Mouse (Mus musculus) WW6 (cell line): ENCODE data around the gene Car8.
"Not testable (repeated sequence)": the region's sequence is repeated elsewhere in the genome, so short reads cannot be mapped to it uniquely, and the experiment has no call there.

Source experiments
- DNase-seq: peaks from one replicate; pipeline ENCODE4 v3.0.0-alpha.2; 2013; ENCODE audit warnings: low read depth, low spot score

The Car8 gene

DNA sequence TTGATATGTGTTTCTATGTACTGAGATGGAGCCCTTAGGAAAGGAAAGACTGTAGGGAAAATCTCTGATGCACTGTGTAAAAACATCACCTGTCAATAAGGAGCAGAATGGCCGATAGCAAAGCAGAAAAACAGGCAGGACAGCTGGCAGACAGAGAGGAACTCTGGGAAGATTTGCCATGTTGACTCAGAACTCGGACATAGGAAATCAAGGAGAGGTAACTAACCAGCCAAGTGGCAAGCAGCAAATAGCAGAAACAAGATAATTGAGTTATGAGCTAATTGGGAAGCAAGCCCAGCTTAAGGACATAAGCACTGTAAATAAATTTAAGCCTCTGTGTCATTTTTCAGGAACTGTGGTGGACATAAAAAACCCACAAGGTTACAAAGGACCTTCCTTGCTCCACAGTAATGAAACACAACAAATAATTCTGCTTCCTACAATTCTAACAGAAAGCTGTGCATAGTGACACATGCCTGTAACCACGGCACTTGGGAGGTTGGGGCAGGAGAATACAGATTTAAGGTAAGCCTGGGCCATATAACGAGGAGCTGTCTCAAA lies 33.7 kb downstream of the Car8 start:
- no peak for DNase-seq

DNA sequence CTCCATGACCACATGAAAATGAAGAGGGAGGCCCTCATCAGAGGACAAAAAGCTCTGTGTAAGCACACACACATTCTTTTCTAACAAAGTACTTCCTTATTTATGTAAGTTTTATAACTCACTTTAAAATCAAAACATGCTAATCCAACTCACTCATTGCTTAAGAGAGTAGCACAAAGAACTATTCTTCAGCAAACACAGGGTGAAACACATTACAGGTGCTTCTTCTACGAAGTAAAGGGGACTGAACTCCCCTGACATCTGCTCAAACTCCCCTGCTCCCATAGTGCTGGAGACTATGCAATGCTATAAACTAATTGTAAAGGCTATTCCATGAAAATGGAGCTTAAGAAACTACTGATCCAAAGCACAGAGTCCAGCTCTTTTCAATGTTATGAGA lies 35.5 kb downstream of the Car8 start:
- no peak for DNase-seq

DNA sequence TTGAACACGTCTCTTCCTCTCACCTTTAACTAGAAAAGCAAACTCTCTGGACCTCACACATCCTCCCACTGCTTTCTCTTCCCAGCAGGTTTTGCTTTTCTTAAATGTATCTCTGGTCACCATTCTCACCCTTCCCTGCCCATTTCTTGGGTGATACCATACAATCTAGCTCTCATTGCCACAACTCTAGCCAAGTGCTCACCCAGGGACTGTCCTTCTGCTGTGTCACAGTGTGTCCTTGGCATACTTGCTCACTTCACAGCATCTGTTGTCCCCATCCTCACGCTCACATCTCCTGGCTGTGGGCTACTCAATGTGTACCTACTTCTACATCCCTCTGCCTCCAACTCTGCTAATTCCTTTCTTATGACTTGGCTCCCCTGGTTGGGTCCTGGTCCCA lies 37.2 kb downstream of the Car8 start:
- no peak for DNase-seq

DNA sequence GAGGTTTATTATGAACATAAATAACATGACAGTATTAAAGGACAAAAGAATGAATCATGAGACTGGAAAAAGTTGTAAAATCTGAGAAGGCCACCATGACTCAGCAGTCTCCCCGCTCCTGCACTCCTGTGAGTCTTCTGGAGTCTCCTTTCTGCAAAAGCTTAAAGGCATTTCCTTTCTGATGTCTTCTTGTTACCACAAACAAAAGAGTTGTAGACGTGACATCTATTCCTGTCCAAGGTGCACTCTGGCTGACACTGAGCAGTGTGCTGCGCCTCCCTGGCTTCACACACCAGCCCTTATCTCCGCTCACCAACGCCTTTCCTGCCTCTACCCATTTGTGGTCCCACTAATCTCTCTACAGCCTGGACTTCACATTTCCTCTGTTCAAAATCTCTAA lies 38.8 kb downstream of the Car8 start:
- DNase-seq = no peak

DNA sequence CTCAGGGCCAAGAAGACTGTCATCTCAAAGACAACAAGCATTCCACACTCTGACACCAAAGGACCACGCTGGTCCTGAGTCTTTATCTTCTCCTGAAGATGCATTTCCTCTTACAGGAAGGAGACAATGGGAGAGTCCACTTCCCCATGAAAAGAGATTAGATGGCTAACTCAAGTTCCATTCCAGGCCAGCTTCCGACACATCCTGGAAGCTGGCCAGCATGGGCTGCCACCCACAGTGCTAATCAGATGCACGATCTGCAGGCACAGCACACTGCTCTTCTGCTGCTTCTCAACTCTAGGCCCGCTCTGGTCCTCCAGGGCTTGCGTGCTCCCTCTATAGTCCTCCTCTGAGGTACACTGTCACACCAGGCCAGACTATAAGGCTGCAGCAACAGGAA lies 40.8 kb downstream of the Car8 start:
- DNase-seq = no peak

DNA sequence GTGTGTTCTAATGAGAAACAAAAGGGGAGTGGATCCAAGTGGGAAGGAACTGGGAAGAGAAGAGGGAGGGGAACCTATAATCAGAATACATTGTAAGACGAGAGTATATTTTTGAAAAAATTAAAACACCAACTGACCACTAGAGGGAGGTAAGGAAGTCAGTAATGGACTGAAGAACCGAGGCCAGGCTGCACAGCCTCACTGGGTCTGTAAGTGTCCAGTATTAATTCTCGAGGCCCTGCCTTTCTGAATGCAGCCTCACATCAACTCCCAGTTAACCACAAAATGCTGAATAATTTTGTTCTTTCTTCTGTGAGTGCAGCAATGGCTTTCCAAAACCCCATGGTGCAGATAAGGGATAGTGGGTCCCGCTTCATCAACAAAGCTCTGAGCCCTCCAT lies 48.4 kb downstream of the Car8 start:
- DNase-seq = no peak

DNA sequence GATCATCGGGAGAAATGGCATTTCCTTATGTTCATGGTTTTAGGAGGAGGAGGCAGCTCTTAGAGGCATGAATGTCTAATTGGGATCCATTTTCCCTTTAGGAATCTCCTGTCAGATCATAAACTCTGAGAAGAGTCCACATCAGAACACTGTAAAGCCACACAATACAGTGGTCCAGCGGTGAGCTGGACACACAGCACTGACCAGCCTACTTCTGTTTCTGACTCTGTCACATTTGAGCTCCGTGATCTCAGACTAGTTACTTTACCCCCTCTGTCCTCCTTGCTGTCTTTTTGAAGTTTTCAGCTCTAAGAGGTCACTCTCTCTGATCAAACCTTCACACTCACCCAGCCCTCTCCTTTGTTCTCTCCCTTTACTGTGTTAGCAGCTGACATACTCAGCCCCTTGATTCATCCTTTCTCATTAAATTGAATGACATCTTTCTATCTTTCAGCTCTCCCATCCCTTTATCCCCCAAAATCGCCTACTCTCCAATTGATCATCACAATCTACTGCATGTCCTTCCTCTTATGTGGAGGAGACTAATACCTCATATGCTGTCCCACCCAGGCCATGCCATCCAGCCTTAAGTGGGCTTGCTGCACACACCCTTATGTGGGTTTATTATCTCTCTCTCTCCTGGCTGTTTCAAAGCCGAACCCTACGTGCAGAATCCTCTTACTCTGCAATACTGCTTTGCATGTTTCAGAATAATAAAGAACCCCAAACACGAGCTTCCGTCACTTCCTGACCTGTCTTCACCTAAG lies 51.7 kb downstream of the Car8 start:
- no peak for DNase-seq

DNA sequence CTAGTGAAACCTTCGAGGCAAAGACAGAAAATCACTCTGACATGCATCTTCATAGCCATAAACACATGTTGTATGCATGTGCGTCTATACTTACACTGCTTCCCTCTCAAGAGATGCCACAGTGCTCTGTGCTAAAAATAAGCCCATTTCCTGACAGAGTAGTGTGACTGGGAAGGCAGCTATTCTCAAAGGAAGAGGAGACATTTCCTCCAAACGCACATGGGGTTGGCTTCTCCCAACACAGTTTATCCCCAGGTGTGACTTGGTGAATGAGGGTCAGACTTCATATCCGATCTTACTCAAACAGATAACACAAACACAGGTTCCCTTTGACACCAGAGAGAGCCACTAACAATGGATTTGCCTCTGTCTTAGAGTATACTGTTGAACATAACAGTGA lies 58.3 kb downstream of the Car8 start:
- no peak for DNase-seq

DNA sequence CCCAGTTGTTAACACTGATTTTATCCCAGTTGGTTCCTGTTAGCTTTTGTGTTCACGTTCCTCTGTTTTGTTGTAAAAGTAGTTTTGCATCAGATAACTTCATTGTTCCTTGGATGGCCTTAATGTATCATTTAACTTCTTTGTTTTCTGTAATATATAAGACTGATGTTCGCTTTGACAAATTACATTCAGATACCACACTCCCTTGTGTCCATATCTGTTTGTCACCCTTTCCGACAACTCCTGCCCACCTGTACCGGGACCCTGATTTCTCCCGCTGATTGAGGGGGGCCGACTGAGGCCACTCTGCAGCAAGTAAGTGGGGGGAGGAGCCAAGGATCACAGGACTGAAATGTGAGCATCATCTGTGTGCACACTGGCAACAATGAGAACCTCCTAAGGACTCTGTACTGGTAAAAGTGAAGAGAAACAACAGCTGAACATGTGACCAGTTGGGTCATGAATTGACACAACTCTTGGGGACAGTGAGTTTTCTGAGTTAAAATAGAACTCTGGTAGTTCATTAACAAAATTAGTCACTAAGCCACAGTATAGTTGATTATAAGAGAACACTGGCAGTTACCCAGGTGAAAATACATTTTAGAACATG lies 84.1 kb downstream of the Car8 start:
- DNase-seq = peak; percentile 52

DNA sequence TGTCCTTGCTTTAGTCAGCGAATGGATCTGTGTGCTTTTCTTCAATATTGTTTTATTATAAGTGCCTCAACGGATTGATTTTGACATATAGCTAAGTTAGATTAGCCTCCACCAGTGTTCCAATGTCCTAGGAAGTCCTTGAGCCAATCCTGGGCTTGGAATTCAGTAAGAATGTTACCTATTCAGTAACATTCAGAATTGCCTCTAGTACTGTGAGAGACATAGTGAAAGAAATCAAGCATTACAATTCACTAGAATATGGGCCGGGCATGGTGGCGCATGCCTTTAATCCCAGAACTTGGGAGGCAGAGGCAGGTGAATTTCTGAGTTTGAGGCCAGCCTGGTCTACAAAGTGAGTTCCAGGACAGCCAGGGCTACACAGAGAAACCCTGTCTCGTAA lies 84.9 kb downstream of the Car8 start:
- not testable (repeated sequence) for DNase-seq

DNA sequence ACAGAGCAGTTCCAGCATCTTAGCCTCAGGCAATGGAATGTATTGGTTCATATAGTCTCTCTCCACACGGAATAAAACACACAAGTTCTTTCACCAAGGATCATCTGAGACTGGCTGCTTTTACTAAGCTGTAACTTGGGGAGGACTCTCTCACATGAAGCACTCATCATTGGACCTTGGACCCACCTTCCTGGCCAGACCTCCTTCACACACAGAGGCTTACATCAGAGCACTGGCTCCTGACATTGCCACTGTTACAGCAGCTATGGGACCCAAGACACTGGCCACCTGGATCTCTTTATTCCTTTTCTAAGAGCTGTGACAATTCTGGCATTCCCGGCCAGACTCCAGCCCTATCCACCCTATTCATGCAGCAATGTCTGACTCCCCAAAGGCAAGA lies 101.4 kb downstream of the Car8 start:
- DNase-seq = no peak

DNA sequence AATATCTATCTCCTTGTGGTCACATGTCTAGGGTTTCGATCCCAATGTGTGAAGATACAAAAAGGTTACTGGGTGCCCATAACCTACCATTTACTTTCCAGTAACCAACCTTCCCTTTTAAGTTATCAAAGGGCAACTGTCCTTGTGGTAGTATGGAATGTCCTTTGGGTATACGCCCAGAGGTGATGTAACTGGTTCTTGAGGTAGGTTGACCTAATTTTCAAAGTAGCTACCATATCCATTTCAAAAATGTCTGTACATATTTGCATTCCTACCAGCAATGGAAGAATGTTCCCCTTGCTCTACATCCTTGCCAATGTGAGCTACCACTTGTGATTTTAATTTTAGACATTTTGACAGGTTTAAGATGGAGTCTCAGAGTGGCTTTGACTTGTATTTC lies 106.8 kb downstream of the Car8 start:
- DNase-seq = no peak

DNA sequence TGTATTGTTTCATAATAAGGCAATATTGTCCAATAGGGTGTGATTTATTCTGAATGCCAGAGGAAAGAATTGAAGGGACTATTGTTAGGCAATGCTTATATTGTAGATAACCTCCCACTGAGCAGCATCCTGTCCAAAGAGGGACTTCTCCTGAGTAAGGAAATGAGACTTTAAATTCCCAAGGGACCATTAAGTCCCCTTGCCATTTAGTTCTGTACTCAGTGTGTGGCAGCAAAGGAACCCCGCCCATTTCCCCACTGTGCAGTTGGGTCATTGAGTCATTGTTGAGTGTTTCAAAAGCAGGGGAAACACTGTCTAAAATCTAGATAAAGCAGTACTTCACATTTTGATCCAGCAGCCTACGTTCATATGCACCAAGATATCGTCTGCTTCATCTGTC lies 125.3 kb downstream of the Car8 start:
- DNase-seq = no peak

DNA sequence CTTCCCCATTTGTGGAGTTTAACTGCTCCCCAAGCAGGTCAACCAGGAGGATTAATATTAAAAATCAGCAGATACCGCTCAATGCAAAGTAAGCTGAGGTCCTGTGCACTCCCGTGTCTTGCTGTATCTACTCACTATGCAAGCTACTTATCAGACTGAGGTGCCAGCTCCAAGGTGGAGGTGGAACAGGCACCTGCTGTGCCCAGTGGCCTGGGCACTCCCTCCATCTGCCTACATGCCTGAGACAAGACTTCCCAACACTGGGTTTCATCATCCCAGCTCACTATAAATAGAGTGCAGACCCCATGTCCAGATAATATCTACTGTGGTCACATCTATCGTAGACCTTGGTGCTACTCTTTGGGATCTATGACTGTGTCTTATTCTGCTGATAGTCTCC lies 127.0 kb downstream of the Car8 start:
- DNase-seq = no peak

DNA sequence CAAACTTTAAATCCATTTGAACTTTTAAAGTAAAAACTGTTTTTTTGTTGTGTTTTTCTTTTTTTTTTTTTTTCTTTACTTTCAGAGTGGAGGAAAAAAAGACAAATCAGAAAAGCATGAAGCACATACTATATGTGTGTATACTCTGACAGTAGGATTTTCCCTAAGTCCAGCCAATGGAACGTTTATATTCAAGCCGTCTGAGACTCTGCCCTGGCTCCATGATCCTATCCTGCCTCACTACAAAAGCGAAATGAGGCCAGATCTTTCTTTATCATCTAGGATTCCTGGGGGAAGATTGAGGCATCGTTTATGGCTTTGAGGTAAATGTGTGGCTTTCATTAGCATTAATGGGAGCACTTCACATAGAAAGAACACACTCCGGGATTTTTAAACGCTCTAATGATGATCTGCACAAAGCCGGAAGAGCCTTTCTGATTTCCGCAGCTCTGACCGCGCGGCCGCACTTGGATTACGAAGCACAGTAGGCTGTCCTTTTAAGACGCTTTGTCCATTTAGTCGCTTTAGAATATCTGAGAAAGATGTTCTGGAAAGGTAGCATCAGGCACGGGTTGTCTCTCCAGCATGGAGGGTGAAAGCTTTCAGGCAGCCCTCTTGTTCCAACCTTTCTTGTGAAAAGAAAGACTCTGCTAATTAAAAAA lies 128.8 kb downstream of the Car8 start:
- DNase-seq = no peak

DNA sequence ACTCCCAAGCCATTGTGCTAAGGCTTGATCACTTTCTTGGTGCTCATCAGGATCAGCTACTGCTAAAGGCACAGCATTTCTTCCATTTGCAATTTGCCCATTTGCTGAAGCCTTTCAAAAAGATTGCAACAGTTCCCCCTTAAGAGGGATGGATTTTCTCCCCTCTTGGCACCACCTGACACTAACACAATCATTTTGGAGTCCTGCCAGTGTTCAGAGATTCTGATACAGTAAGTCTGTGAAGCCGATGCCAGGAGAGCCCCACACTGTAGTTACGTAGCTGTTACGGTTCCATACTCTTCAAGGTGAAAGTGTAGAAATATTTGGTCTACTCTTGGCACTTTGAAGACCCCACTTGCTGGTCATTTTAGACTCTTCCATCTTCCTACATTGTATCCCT lies 137.4 kb downstream of the Car8 start:
- no peak for DNase-seq

DNA sequence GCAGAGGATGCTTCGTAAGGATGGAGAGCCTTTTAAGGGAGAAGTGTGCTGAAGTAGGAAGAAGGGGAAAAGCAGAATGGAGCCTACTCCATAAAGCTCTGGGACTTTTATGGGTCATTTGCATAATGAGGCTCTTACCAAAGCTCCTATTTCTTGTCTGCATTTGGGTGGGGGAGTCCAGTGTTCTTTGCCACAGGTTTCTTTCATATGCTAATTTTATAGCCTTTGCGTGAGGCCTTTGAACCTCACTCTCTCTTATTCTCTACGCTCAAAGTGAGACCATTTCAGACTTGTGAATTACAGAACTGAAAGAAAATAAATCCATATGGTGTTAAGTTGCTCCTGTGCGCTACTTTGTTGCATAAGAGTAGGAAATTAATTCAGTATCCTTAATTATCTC lies 140.8 kb downstream of the Car8 start:
- no peak for DNase-seq

DNA sequence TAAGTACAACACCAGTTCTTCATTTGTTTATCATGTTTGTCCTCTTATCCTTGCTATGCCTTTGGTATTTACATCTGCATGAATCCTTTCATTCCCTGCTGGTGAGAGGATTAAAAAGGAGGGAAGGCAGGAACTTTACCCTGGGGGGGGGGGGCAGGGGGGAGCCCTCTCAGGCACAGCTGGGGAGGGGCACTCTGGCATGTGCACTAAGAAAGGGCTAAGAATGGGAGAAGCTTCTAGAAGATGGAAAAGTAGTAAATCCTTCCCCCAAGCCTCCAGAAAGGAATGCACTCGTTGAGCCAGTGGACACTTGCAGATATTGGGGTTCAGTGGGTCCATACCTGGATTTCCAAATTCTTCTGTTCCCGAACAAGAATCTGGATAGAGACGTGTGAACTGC lies 141.2 kb downstream of the Car8 start:
- no peak for DNase-seq

DNA sequence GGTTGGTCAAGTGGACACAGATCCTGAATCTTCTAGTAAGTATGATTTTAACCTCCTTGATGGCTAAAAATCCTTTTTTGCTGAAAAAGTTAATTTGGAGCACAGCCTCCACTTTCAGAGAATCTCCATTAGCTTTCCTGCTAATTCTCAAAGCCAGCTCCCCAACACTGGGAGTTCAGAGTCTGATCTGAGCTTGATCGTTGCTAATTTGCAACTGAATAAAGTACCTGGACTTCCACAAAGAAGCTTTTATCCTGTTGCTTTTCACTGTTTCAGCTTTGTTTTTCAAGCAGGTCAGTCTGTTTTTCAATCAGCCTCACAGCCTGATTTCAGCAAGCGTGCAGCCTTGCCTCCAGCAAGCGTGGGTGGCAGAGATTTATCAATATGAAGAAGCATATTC lies 145.3 kb downstream of the Car8 start:
- DNase-seq = not testable (repeated sequence)
